Mouse (Mus musculus) spleen, adult 2 months (tissue): ENCODE measurements around the gene Zdhhc19.

Source experiments
- CTCF ChIP-seq: fragments of 200-500 bp; IDR thresholded peaks from 2 replicates; pipeline ENCODE4 v1.5.1; 2011; ENCODE audit warnings: mild to moderate bottlenecking, inconsistent platforms; ENCODE audit not compliant: insufficient read depth, insufficient read length, insufficient replicate concordance; ENCODE audit errors: extremely low read depth
- POLR2A ChIP-seq: fragments of 200-500 bp; IDR thresholded peaks from 2 replicates; pipeline ENCODE4 v1.6.1; 2011; ENCODE audit warnings: low read depth, low read length, inconsistent platforms

DNA sequence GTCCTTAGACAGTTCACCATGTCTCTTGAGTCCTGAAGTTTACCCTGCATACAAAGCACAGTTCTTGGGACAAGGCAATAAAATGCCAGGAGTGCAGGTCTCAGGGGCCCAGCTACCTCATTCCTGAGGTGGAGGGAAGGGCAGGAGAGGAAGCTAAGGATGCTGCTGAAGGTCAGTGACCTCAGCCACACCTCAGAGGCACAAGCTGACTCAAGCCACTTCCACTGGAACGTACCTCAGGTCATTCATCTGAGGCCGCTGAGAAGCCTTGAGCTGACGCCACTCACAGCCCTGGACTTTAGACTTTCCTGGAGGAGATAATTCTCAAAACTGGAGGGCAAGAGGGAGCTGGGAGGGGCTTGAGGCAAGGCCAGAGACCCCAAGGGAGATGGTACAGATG lies 7.1 kb upstream of the Zdhhc19 start:
- no peak for TF ChIP-seq CTCF
- no peak for TF ChIP-seq POLR2A
